Mouse (Mus musculus): ENCODE data around the gene Slc13a3. TPM values are rescaled to one million over a fixed set of nuclear protein-coding genes. Genes with fewer than 3 reads are reported as not detected.

The Slc13a3 gene
- not detected for total RNA-seq (2023)

DNA sequence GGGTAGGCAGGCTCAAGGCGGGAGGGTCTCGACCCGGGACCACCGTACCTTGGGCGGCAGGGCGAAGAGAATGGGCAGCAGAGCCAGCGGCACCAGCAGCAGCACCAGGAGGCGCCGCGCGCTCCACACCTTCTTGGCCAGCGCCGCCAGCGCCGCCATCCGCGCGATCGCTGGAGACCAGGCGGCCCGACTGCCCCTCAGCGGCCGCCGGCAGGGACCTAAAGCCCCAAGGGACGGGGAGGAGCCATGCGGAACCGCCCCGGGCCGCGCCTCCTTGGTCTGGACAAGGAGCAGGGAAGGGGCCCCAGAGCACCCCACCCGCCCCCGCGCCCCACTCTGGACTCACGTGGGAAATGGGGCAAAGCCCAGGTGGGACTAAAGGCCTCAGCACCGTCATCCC is at the start of gene Slc13a3:
Gene Slc13a3 (minus strand): TSS at position 228 of the 400 bp plus-strand sequence.

DNA sequence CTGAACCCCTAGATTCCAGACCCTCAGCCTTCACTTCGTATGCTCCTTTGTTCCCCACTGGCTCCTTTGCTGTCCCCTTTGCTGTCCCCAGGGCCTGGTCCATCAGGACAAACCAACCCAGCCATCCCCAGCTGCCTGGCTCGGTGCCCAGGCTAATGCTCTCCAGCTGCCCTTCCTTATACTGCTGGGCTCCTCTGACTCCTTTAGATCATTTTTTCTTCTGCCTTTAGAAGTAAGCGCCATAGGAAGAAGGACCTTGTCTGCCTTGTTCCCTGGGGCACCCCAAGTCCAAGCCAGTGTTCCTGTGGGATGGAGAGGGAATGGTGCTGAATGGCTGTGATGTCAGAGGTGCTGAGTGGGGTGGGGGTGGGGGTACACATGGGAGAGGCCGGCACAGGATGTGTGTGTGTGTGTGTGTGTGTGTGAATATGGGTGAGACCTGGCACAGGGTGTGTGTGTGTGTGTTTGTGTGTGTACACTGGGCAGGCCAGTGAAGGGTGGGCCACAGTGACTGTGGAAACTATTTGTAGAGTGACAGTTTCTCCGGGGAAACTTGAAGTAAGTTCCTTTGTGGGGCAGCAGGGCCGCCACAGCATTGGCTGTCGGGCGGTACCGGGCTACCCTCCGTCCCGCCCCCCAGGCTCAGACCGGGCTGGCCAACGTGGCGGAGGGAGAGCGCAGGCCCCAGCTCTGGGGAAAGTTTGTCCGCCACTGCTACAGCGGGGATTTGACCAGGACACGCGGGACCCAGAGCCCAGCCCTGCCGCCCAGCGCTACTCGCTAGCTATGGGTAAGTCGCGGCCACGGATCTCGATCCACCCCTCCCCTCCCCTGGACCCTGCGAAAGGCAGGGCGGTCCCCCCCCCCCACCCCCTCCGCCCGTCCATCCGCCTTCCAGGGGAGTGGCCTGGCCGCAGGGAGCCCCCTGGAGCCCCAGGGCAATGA is 30.5 kb upstream of the Slc13a3 start, which contains the start of gene Slc2a10:
Gene Slc2a10 (plus strand): TSS at position 529 of the 945 bp plus-strand sequence.

DNA sequence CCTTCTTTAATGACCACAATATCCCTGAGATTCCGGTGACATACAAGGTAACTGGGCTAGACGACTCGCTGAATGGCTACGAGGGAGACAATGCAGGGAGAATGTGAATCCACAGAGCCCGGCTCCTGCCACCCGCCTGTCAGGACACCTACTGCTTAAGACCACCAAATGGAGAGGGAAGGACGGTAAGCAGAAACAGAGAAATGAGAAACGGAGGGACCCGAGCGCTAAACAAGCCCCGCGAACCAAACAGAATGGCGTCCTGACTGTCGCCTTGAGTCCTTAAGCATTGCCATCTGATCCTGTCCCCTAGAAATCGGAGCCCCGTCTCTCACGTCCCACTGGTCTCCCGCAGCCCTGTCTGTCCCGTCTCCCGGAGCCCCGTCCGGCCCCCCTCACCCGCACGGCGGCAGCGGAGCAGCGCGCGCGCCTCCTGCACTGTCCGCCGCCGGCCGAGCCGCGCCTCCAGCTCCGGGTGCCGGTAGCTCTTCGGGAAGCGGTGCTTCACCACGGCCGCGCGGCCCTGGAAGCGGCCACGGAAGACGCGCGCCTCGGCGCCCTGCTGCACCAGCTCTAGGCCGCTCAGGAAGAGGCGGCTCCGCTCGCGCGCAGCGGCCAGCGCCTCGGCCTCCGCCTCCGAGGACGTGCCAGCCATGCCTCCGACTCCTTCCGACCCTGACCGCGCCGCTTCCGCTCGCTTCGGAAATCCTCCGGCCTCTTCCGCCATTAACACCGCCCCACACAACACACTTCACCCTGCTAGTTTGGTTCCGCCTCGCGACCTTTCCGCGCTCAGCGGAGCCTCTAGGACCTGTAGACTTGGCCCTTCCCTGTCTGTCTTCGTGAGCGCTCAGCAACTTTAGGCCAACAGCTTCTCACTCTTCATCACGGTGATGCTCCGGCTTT is 19.9 kb upstream of the Slc13a3 start, which contains the start of gene Trp53rka:
Gene Trp53rka (minus strand): TSS at position 677 of the 906 bp plus-strand sequence.

DNA sequence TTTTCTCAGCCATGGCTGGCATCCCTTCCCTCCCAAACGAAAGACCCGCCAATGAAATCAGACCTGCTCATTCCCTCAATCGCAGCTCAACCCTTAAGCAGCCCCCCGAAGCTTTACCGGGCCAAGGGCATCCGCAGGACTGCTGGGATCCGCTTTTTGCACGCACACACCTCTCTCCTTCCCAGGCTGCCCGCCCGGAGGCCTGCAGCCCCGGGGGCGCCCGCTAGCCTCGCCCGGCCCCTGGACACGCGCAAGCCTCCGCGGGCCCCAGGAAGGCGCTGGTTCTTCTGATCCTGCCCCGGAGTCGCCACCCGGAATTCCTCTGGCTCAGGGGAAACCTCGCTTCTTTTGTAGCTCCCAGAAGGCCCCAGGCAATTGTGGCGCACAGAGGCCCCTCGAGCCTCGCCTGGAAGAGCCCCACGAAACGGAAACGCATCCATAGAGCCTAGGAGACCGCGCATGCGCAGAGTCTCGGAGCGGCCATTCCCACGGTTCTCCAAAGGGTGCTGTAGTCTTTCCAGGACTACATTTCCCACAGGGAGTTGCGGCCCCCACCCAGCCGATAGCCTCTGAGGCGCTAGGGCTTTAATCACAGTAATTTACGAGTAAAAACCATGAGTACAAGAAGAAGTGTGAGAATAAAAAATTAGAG is 85.1 kb downstream of the Slc13a3 start, which contains the start of gene Zfp334:
Gene Zfp334 (minus strand): TSS at position 416 of the 652 bp plus-strand sequence.

DNA sequence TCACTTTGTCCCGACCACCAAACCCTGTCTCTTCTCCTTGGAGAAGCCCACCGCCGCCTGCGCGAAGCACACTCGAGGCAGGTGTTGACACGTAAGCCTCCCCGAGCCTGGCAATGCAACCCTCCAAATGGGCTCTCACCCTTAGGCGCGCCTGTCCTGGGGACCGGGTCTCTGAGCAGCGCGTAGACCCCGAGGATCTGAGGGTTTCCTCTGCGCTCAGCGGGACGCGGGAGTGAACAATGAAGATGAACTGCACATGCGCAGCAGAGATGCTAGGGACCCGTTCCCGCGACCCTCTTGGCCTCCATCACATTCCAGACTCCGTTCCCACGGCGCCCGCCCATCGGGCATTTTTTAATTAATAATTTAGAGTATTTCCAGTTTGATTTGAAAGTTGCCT is 104.5 kb downstream of the Slc13a3 start, which contains the start of gene Zfp663:
Gene Zfp663 (minus strand): TSS at position 234 of the 400 bp plus-strand sequence.

Other genes with a start within 250 kb of the Slc13a3 start
- not detected for gene Cdh22, start 238.4 kb downstream of the Slc13a3 start, total RNA-seq (2023)
- 31.0 TPM for gene Slc35c2, start 185.4 kb downstream of the Slc13a3 start, total RNA-seq (2023)
- 39.3 TPM for gene Elmo2, start 146.8 kb downstream of the Slc13a3 start, total RNA-seq (2023)
- gene Zfp663, start 104.5 kb downstream of the Slc13a3 start, total RNA-seq (2023): not detected
- gene Zfp334, start 85.0 kb downstream of the Slc13a3 start, total RNA-seq (2023): not detected
- 0.18 TPM for gene Ocstamp, start 72.8 kb downstream of the Slc13a3 start, total RNA-seq (2023)
- 17.3 TPM for gene Trp53rka, start 20.1 kb upstream of the Slc13a3 start, total RNA-seq (2023)
- gene Slc2a10, start 30.6 kb upstream of the Slc13a3 start, total RNA-seq (2023): not detected
- 26.4 TPM for gene Eya2, start 121.8 kb upstream of the Slc13a3 start, total RNA-seq (2023)